Mouse (Mus musculus) ES-E14 (cell line): ENCODE results near the gene Syt7. TPM values are rescaled to one million over a fixed set of nuclear protein-coding genes. Genes with fewer than 3 reads are reported as not detected.

Source experiments
- DNase-seq: peaks from one replicate; pipeline ENCODE4 v3.0.0-alpha.2; 2013; ENCODE audit warnings: low read depth, low spot score
- H3K27ac ChIP-seq: 2 replicates; pipeline ENCODE4 v1.5.1; 2012; ENCODE audit warnings: low read depth, mild to moderate bottlenecking, low read length, moderate library complexity, mixed read lengths; ENCODE audit not compliant: poor library complexity, insufficient read depth, severe bottlenecking
- H3K36me3 ChIP-seq: 2 replicates; pipeline ENCODE4 v1.6.1; 2012; ENCODE audit warnings: mild to moderate bottlenecking, low read length, moderate library complexity, mixed read lengths; ENCODE audit not compliant: control insufficient read depth, poor library complexity, insufficient read depth, severe bottlenecking
- H3K4me1 ChIP-seq, 2 experiments: fragments of 150-350 bp in 1 of 2; sonication (generic) in 1 of 2; 2 replicates each; pipeline ENCODE4 v1.6.1; 2012; ENCODE audit warnings: low read length in 2 of 2, mild to moderate bottlenecking in 1 of 2, mixed read lengths in 1 of 2; ENCODE audit not compliant: control insufficient read depth in 2 of 2, insufficient read depth in 2 of 2, poor library complexity in 1 of 2
- H3K4me3 ChIP-seq, 2 experiments: fragments of 150-350 bp in 1 of 2; sonication (generic) in 1 of 2; 2 replicates each; pipeline ENCODE4 v1.5.1; 2012; ENCODE audit warnings: low read length in 2 of 2, low read depth in 1 of 2, mild to moderate bottlenecking in 1 of 2, mixed read lengths in 1 of 2; ENCODE audit not compliant: insufficient read depth in 1 of 2, poor library complexity in 1 of 2, severe bottlenecking in 1 of 2
- H3K9ac ChIP-seq: 2 replicates; pipeline ENCODE4 v1.6.1; 2012; ENCODE audit warnings: low read depth, mild to moderate bottlenecking, low read length, mixed read lengths; ENCODE audit not compliant: poor library complexity, insufficient read depth, severe bottlenecking
- H3K9me3 ChIP-seq: fragments of 150-350 bp; sonication (generic); 2 replicates; pipeline ENCODE4 v1.6.1; 2012; ENCODE audit warnings: low read depth, mild to moderate bottlenecking, low read length; ENCODE audit not compliant: control insufficient read depth, insufficient read depth
- CHD2 ChIP-seq: IDR thresholded peaks from 2 replicates; pipeline ENCODE4 v1.6.1; 2014; ENCODE audit warnings: mild to moderate bottlenecking, low read depth, low read length, inconsistent platforms
- HCFC1 ChIP-seq: IDR thresholded peaks from 2 replicates; pipeline ENCODE4 v1.6.1; 2012; ENCODE audit warnings: low read length, inconsistent platforms, borderline replicate concordance; ENCODE audit not compliant: insufficient read depth
- MAFK ChIP-seq: IDR thresholded peaks from 2 replicates; pipeline ENCODE4 v1.6.1; 2014; ENCODE audit warnings: mild to moderate bottlenecking, low read depth, low read length, inconsistent platforms; ENCODE audit not compliant: insufficient read depth
- ZC3H11A ChIP-seq: IDR thresholded peaks from 2 replicates; pipeline ENCODE4 v1.6.1; 2012; ENCODE audit warnings: low read depth, mild to moderate bottlenecking, inconsistent platforms, low read length, borderline replicate concordance
- ZNF384 ChIP-seq: IDR thresholded peaks from 2 replicates; pipeline ENCODE4 v1.6.1; 2012; ENCODE audit warnings: low read depth, low read length, inconsistent platforms
- in situ Hi-C, 2 experiments: fragments of 600-800 bp; cut with MboI; formaldehyde crosslinking; loops; one replicate each; pipeline ENCODE4 v1.15.1; 2025; ENCODE audit warnings: low sequenced_read_pairs in 2 of 2, inconsistent platforms in 1 of 2; ENCODE audit not compliant: unreplicated experiment in 2 of 2
- total RNA-seq: library from RNA; depleted of rRNA; stranded (reverse); fragments of 300-350 nt; gene quantifications from 2 replicates; pipeline ENCODE4 v1.2.3, GENCODE M21; 2012

Syt7 gene
- total RNA-seq, 1 experiment = 2.6 TPM

DNA sequence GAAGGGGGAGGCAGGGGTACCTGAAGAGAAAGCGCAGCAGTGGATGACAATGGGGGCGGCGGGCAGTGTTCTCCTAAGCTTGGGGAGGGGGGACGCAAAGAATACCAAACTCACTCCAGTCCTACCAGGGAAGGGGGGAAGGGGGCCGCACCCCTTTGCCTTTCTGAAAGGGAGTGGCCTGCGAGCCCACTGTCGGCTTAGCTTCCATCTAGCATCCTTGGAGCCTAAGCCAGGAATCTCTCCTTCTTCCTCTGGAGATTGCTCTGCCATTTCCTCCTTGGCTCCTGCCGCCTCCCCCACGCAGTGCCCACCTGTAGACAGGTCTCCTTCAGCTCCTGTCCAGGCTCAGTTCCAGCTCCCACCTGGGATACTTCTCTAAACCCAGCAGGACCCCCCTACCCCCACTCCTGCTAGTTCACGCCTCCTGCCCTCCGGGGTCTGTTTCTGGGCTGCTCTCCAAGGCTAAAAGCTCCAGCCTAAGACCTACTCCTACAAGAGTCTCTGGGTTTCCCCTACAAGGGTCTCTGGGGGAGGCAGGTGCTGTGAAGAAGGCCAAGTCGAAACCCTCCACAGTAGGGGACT, 1.3 kb downstream of the Syt7 start:
- H3K9ac ChIP-seq = no peak overlapping the region
- peak overlapping the region; percentile 73 to 78 for H3K4me3 ChIP-seq
- DNase-seq = no peak
- in situ Hi-C loops = no loop called here
- H3K36me3 ChIP-seq = no peaks in the 10 kb centered on the region
- H3K27ac ChIP-seq = no peak overlapping the region
- peaks cover 0 to 22% of the 10 kb centered on the region in 2 experiments; a peak in 2 of 4 replicates for H3K4me1 ChIP-seq
- H3K9me3 ChIP-seq = no peaks in the 10 kb centered on the region
- no peak for TF ChIP-seq HCFC1
- no peak for TF ChIP-seq ZC3H11A
- no peak for TF ChIP-seq MAFK
- no peak for TF ChIP-seq CHD2
- TF ChIP-seq ZNF384 = no peak

DNA sequence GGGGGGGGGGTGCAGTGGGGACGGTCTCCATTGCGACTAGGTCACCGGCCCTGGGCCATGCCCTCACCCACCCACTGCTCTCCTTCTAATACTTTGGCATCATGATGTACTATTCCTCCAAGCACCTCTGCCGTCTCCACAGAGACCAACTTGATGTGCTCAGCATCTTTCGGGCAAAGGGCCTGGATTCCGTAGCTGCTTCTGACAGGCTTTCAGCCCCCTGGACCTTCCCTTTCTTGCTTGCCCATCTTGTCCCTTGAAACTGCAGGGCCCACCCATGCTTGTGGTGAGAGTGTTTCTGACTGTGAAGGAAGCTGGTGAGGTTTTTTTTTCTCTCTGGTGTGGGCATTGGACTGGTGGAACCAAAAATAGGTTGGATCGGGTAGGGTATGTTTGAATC, 2.1 kb downstream of the Syt7 start:
- peaks cover 0 to 22% of the 10 kb centered on the region in 2 experiments; a peak in 2 of 4 replicates for H3K4me1 ChIP-seq
- in situ Hi-C loops = no loop called here
- H3K9me3 ChIP-seq = no peaks in the 10 kb centered on the region
- no peak overlapping the region for H3K4me3 ChIP-seq
- H3K36me3 ChIP-seq = no peaks in the 10 kb centered on the region
- no peak for DNase-seq
- no peak overlapping the region for H3K27ac ChIP-seq
- no peak for TF ChIP-seq ZNF384
- TF ChIP-seq CHD2 = no peak
- TF ChIP-seq HCFC1 = no peak
- no peak for TF ChIP-seq ZC3H11A
- no peak for TF ChIP-seq MAFK
- no peak overlapping the region for H3K9ac ChIP-seq

DNA sequence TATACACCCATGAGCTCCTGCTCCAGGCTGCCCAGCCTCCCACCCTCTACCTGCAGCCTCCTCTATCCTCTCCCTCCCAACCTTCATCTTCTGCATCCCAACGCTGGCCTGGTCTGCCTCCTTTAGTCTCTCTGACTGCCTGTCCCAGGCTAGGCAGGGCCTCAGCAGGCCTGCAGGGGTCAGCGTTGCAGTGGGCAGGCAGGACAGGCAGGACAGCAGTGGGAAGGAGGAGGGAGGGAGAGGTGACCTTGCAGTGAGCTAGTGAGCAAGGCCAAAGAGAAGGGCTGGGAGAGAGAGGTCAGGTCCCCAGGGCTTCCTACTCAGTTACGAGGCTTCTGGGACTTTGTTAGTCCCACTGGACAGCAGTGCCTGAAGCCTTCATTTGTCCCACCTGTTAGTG, 3.1 kb downstream of the Syt7 start:
- TF ChIP-seq HCFC1 (no peak), CHD2 (no peak), ZC3H11A (no peak), ZNF384 (no peak), MAFK (no peak)
- Histone ChIP-seq H3K4me1 (peaks cover 0 to 22% of the 10 kb centered on the region in 2 experiments; a peak in 2 of 4 replicates), H3K27ac (no peak overlapping the region), H3K9ac (no peak overlapping the region), H3K4me3 (no peak overlapping the region), H3K36me3 (no peaks in the 10 kb centered on the region), H3K9me3 (no peaks in the 10 kb centered on the region)
- in situ Hi-C loops = no loop called here
- no peak for DNase-seq

DNA sequence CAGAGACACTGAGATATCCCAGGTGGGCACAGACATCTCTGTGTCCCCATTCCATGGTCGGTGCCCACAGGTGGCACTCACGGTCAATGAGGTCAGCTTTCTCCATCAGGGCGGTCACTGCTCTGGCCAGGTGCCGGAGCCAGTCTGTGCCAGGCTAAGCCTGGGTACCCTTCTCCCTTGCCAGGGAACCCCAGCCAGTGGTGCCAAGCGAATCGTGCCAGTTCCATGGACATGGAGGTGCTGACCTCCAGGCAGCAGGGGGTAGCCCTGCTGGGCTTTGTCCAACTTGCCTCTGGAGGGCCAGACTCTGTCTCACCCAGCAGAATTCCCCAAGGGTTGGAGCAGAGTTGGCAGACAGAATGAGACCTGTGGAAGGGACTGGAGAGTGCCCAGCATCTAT, 4.6 kb downstream of the Syt7 start:
- no peak overlapping the region for H3K9ac ChIP-seq
- peaks cover 0 to 22% of the 10 kb centered on the region in 2 experiments; a peak in 2 of 4 replicates for H3K4me1 ChIP-seq
- no peak overlapping the region for H3K27ac ChIP-seq
- DNase-seq = no peak
- H3K4me3 ChIP-seq = no peak overlapping the region
- no peaks in the 10 kb centered on the region for H3K36me3 ChIP-seq
- in situ Hi-C loops = no loop called here
- TF ChIP-seq ZC3H11A (no peak), HCFC1 (no peak), MAFK (no peak), CHD2 (no peak), ZNF384 (no peak)
- no peaks in the 10 kb centered on the region for H3K9me3 ChIP-seq
